8 mouse cellular contexts compared by ENCODE assay signal in the genomic region with DNA sequence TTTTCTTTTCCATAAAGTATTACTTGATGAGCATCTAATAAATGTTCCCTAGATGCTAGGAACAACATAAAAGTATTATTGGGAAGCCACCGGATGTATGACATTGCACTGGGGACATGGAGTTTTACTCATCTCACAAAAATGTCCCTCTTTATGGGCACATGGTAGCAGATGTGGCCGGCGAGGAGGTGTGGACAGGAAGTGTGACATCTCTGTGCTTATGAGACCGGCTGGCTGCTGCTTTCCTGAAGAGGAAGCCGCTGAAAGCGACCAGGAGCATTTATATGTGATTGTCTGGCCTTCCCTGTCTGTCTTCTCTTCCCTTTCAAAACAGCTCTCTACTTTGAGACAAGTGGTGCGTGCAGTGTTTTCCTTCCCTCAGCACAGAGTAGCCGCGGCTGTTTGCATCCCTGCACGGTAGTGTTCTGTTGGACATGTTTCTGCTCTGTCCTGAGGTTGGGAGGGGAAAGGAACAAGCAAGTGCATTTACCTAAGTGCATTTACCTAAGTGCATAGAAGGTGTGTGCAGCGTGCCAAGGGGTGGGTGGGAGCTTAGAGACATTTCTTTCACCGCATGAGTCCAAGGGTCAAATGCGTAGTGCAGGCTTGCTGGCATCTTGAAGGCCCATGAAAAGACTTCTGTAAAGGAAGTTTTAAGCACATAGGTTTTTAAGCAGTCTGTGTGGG.
A peak's percentile ranks its signal among the peaks of the same experiment; 100 is the strongest.
DNase-seq lines count a peak whose midpoint lies in the region; ATAC-seq and TF ChIP-seq lines count a peak whose summit lies in the region.

No protein-coding gene starts in this region.

- no peaks in the 10 kb centered on the region for H3K27me3 ChIP-seq in forebrain, embryonic 12.5 days

- H3K9ac ChIP-seq in forebrain, embryonic 12.5 days: no peak overlapping the region

- H3K27ac ChIP-seq in forebrain, embryonic 12.5 days: no peak overlapping the region

- DNase-seq in 3134 (ENCODE audit: extremely low read depth, insufficient read length, low spot score): peak; percentile 44
- peak; percentile 42 for DNase-seq in R1 (ENCODE audit: low read depth, low spot score)
- DNase-seq in lung, adult 2 months: no peak
- DNase-seq in ovary, postnatal 14 days (ENCODE audit: low spot score): no peak
- no peak for DNase-seq in left cerebral cortex, postnatal 14 days (ENCODE audit: low spot score in 2 of 2)

- no peaks in the 10 kb centered on the region for H3K36me3 ChIP-seq in forebrain, embryonic 12.5 days (replicated peaks)

- H3K4me1 ChIP-seq in lung, adult 2 months (ENCODE audit: control insufficient read depth, insufficient read depth, low read length): peaks cover 29% of the 10 kb centered on the region
- peaks cover 5% of the 10 kb centered on the region for H3K4me1 ChIP-seq in forebrain, embryonic 12.5 days

- TF ChIP-seq POLR2A in lung, adult 2 months (IDR thresholded peaks at IDR 0.05; ENCODE audit: borderline replicate concordance, extremely low read depth, low read depth, low read length): peak; percentile 28; the same call in 1 of the 2 replicates

- H3K9me3 ChIP-seq in forebrain, embryonic 12.5 days: no peaks in the 10 kb centered on the region

- no peak for TF ChIP-seq CTCF in lung, adult 2 months (IDR thresholded peaks at IDR 0.05; ENCODE audit: insufficient read depth, low read length)

- peak overlapping the region; percentile 44 for H3K4me3 ChIP-seq in lung, adult 2 months (replicated peaks; ENCODE audit: extremely low read depth, low read depth, low read length)
- H3K4me3 ChIP-seq in forebrain, embryonic 12.5 days (replicated peaks): no peak overlapping the region

- peak; percentile 27 to 61; a peak in 3 of 4 replicates for ATAC-seq in hematopoietic stem cell, adult 5-6 weeks (replicated peaks in 1 of 2; ENCODE audit: insufficient read depth in 1 of 2, low FRiP score in 2 of 2, low TSS enrichment in 1 of 2, low read depth in 1 of 2, poor library complexity in 2 of 2, severe bottlenecking in 2 of 2)
- no peak for ATAC-seq in forebrain, embryonic 12.5 days (ENCODE audit: low FRiP score)
- ATAC-seq in CD4-positive, CD25-positive, alpha-beta regulatory T cell, adult 4 months: no peak

- intact Hi-C loops in left cerebral cortex, postnatal 14 days (cut with DNase I): no loop called here

- H3K4me2 ChIP-seq in forebrain, embryonic 12.5 days: no peak overlapping the region

- WGBS in lung, adult 2 months: 22% methylated on average over 13 of the region's 13 CpGs
- WGBS in forebrain, embryonic 12.5 days: 84% methylated on average over 13 of the region's 13 CpGs

Comparison
In these comparisons a context has a peak if more than half of its experiments do, and no peak if none do; other contexts are left out.
1. DNase-seq: peak in 3134 (single experiment) and R1 (single experiment); none in lung, adult 2 months (single experiment), ovary, postnatal 14 days (single experiment) and left cerebral cortex, postnatal 14 days (0 of 2).
2. ATAC-seq: peak in hematopoietic stem cell, adult 5-6 weeks (2 of 2); none in forebrain, embryonic 12.5 days (single experiment) and CD4-positive, CD25-positive, alpha-beta regulatory T cell, adult 4 months (single experiment).